Mouse (Mus musculus) heart, postnatal 0 days (tissue): Measurements from ENCODE around the gene Nfrkb.

Source experiments
- CTCF ChIP-seq: IDR thresholded peaks from 2 replicates; pipeline ENCODE4 v1.5.1; 2016; ENCODE audit warnings: antibody characterized with exemption, control low read depth, low read depth
- EP300 ChIP-seq: IDR thresholded peaks from 2 replicates; pipeline ENCODE4 v1.6.1; 2016; ENCODE audit warnings: antibody characterized with exemption, low read depth

GRCm38 (mm10) chr9:31428971-31429370 lies 43.0 kb downstream of the Nfrkb start:
- TF ChIP-seq CTCF (no peak), EP300 (no peak)
